Mouse (Mus musculus) neural tube, embryonic 11.5 days (tissue): ENCODE measurements around the gene Bloc1s4. TPM values are rescaled to one million over a fixed set of nuclear protein-coding genes. Genes with fewer than 3 reads are reported as not detected.

Experiments
- ATAC-seq: fragments of 200-750 bp; cut with Nextera tagmentation; 2 replicates; pipeline ENCODE4 v1.8.0; 2017; ENCODE audit warnings: moderate number of reproducible peaks, mild to moderate bottlenecking, moderate TSS enrichment, moderate library complexity; ENCODE audit not compliant: insufficient read depth, low FRiP score, low TSS enrichment
- DNase-seq: peaks from one replicate; pipeline ENCODE4 v3.0.0-alpha.2; 2015; ENCODE audit warnings: low spot score
- H3K27ac ChIP-seq: fragments of 300-500 bp; sonication (generic); 2 replicates; pipeline ENCODE4 v1.5.1; 2014; ENCODE audit warnings: low read depth, mild to moderate bottlenecking, low read length
- H3K27me3 ChIP-seq: fragments of 300-500 bp; sonication (generic); 2 replicates; pipeline ENCODE4 v1.6.1; 2014; ENCODE audit warnings: mild to moderate bottlenecking, low read length, mixed read lengths; ENCODE audit not compliant: control insufficient read depth, insufficient read depth
- H3K36me3 ChIP-seq: fragments of 300-500 bp; sonication (generic); 2 replicates; pipeline ENCODE4 v1.6.1; 2014; ENCODE audit warnings: mild to moderate bottlenecking, low read length, moderate library complexity, mixed read lengths; ENCODE audit not compliant: control insufficient read depth, insufficient read depth
- H3K4me1 ChIP-seq: fragments of 300-500 bp; sonication (generic); 2 replicates; pipeline ENCODE4 v1.6.1; 2014; ENCODE audit warnings: low read length, mixed read lengths; ENCODE audit not compliant: control insufficient read depth, insufficient read depth
- H3K4me2 ChIP-seq: fragments of 300-500 bp; sonication (generic); 2 replicates; pipeline ENCODE4 v1.6.1; 2014; ENCODE audit warnings: low read depth, mild to moderate bottlenecking, moderate library complexity
- H3K4me3 ChIP-seq: fragments of 300-500 bp; sonication (generic); 2 replicates; pipeline ENCODE4 v1.5.1; 2014; ENCODE audit warnings: low read depth, low read length
- H3K9ac ChIP-seq: fragments of 300-500 bp; sonication (generic); 2 replicates; pipeline ENCODE4 v1.6.1; 2014; ENCODE audit warnings: mild to moderate bottlenecking, low read length
- H3K9me3 ChIP-seq: fragments of 300-500 bp; sonication (generic); 2 replicates; pipeline ENCODE4 v1.6.1; 2016; ENCODE audit warnings: low read length; ENCODE audit not compliant: control insufficient read depth
- WGBS: fragments of 180-500 bp; shearing (Covaris S2); extraction: QIAGEN DNeasy Blood & Tissue Kit; methylation state at CpG from one replicate; pipeline ENCODE4 v1.1.7; 2014; 5-methylcytosine and 5-hydroxymethylcytosine counted together
- polyA plus RNA-seq: library from polyadenylated mRNA; unstranded; fragments of >200 nt; fragmentation: Nextera tagmentation; extraction: Ambion mirVana; gene quantifications from 2 replicates; pipeline ENCODE4 v1.2.1, GENCODE M21; 2014

The Bloc1s4 gene
- polyA plus RNA-seq, 1 experiment from 2014 or later, result 27.0 TPM

GRCm38 (mm10) chr5:36750119-36751078 lies 1.9 kb upstream of the Bloc1s4 start:
- 76% methylated on average over 9 of the region's 9 CpGs for WGBS

GRCm38 (mm10) chr5:36747794-36748535 lies 485 bp downstream of the Bloc1s4 start:
- Histone ChIP-seq H3K27me3 (no peaks in the 10 kb centered on the region), H3K36me3 (no peaks in the 10 kb centered on the region), H3K9ac (peak overlapping the region; percentile 86), H3K9me3 (no peaks in the 10 kb centered on the region), H3K27ac (peak overlapping the region; percentile 34; the same call in 1 of the 2 replicates), H3K4me1 (peaks cover 6% of the 10 kb centered on the region; the same call in 1 of the 2 replicates), H3K4me3 (peak overlapping the region; percentile 99), H3K4me2 (peak overlapping the region; percentile 97)
- no peak for DNase-seq
- peak; percentile 60 for ATAC-seq
- WGBS, result 3% methylated on average over 74 of the region's 76 CpGs

More at GRCm38 (mm10) chr5:36750119-36751078, 1.9 kb upstream of the Bloc1s4 start:
- ATAC-seq (no peak), DNase-seq (no peak)
- H3K4me1 ChIP-seq, result peaks cover 6% of the 10 kb centered on the region; the same call in 1 of the 2 replicates
- H3K36me3 ChIP-seq, result no peaks in the 10 kb centered on the region
- H3K4me2 ChIP-seq, result no peak overlapping the region
- no peak overlapping the region for H3K4me3 ChIP-seq
- H3K9me3 ChIP-seq, result no peaks in the 10 kb centered on the region
- H3K9ac ChIP-seq, result no peak overlapping the region
- H3K27me3 ChIP-seq, result no peaks in the 10 kb centered on the region
- no peak overlapping the region for H3K27ac ChIP-seq

GRCm38 (mm10) chr5:36747071-36747470 lies 1.4 kb downstream of the Bloc1s4 start:
- H3K4me2 ChIP-seq, result peak overlapping the region; percentile 97; the same call in 1 of the 2 replicates
- ATAC-seq (no peak), DNase-seq (no peak)
- no peaks in the 10 kb centered on the region for H3K9me3 ChIP-seq
- H3K9ac ChIP-seq, result no peak overlapping the region
- H3K27me3 ChIP-seq, result no peaks in the 10 kb centered on the region
- no peak overlapping the region for H3K27ac ChIP-seq
- peaks cover 6% of the 10 kb centered on the region; the same call in 1 of the 2 replicates for H3K4me1 ChIP-seq
- H3K4me3 ChIP-seq, result no peak overlapping the region
- H3K36me3 ChIP-seq, result no peaks in the 10 kb centered on the region
- 87% methylated on average over 7 of the region's 7 CpGs for WGBS

GRCm38 (mm10) chr5:36742126-36742848 lies 6.2 kb downstream of the Bloc1s4 start:
- 45% methylated on average over 16 of the region's 16 CpGs for WGBS
- peaks cover under 1% of the 10 kb centered on the region; the same call in 1 of the 2 replicates for H3K4me1 ChIP-seq
- ATAC-seq (no peak), DNase-seq (peak; percentile 82)
- H3K9me3 ChIP-seq, result no peaks in the 10 kb centered on the region
- no peak overlapping the region for H3K9ac ChIP-seq
- H3K27ac ChIP-seq, result no peak overlapping the region
- no peaks in the 10 kb centered on the region for H3K27me3 ChIP-seq
- no peak overlapping the region for H3K4me3 ChIP-seq
- H3K4me2 ChIP-seq, result no peak overlapping the region
- no peaks in the 10 kb centered on the region for H3K36me3 ChIP-seq

GRCm38 (mm10) chr5:36739829-36740228 lies 8.6 kb downstream of the Bloc1s4 start:
- H3K27ac ChIP-seq, result no peak overlapping the region
- WGBS, result 71% methylated on average over 4 of the region's 4 CpGs
- no peak for ATAC-seq
- H3K36me3 ChIP-seq, result no peaks in the 10 kb centered on the region
- no peaks in the 10 kb centered on the region for H3K4me1 ChIP-seq
- no peak overlapping the region for H3K4me3 ChIP-seq
- no peak overlapping the region for H3K4me2 ChIP-seq
- no peaks in the 10 kb centered on the region for H3K9me3 ChIP-seq
- no peaks in the 10 kb centered on the region for H3K27me3 ChIP-seq
- DNase-seq, result no peak
- H3K9ac ChIP-seq, result no peak overlapping the region

- no peaks in the 10 kb centered on the region for H3K36me3 ChIP-seq
- 73% methylated on average over 16 of the region's 16 CpGs for WGBS
- no peaks in the 10 kb centered on the region for H3K9me3 ChIP-seq
- no peak for DNase-seq
- no peak overlapping the region for H3K27ac ChIP-seq
- no peak overlapping the region for H3K4me3 ChIP-seq
- H3K4me2 ChIP-seq, result no peak overlapping the region
- H3K9ac ChIP-seq, result no peak overlapping the region
- H3K4me1 ChIP-seq, result no peaks in the 10 kb centered on the region
- no peaks in the 10 kb centered on the region for H3K27me3 ChIP-seq
- no peak for ATAC-seq
These were observed 9.4 kb downstream of the Bloc1s4 start for GRCm38 (mm10) chr5:36738799-36739615.

- H3K4me3 ChIP-seq, result no peak overlapping the region
- DNase-seq (no peak), ATAC-seq (no peak)
- H3K27me3 ChIP-seq, result no peaks in the 10 kb centered on the region
- 54% methylated on average over 4 of the region's 4 CpGs for WGBS
- H3K4me1 ChIP-seq, result no peaks in the 10 kb centered on the region
- no peak overlapping the region for H3K9ac ChIP-seq
- no peaks in the 10 kb centered on the region for H3K9me3 ChIP-seq
- H3K36me3 ChIP-seq, result no peaks in the 10 kb centered on the region
- H3K4me2 ChIP-seq, result no peak overlapping the region
- no peak overlapping the region for H3K27ac ChIP-seq
These were observed 10.7 kb downstream of the Bloc1s4 start for GRCm38 (mm10) chr5:36737765-36738164.

GRCm38 (mm10) chr5:36736009-36736408 lies 12.4 kb downstream of the Bloc1s4 start:
- Histone ChIP-seq H3K9me3 (no peaks in the 10 kb centered on the region), H3K27ac (no peak overlapping the region), H3K4me3 (no peak overlapping the region), H3K36me3 (no peaks in the 10 kb centered on the region), H3K27me3 (no peaks in the 10 kb centered on the region), H3K9ac (no peak overlapping the region), H3K4me2 (no peak overlapping the region), H3K4me1 (no peaks in the 10 kb centered on the region)
- ATAC-seq, result no peak
- DNase-seq, result no peak
- 81% methylated on average over 8 of the region's 8 CpGs for WGBS
